Mouse (Mus musculus) heart, adult 2 months (tissue): ENCODE measurements at regions not wholly inside any gene's neighbourhood (a gene's known extent, or its start where the extent isn't known, plus 50 kb on each side); places are given as distances from the start of the nearest gene placed in this dataset.
A peak's percentile ranks its signal among the peaks of the same experiment; 100 is the strongest.

ENCODE experiments used
- DNase-seq, 2 experiments: peaks; one replicate each; pipeline ENCODE4 v3.0.0; 2021
- H3K27ac ChIP-seq: fragments of 200-600 bp; 2 replicates; pipeline ENCODE4 v1.8.1; 2022
- H3K27me3 ChIP-seq: fragments of 200-500 bp; 2 replicates; pipeline ENCODE4 v1.6.1; 2012; ENCODE audit warnings: mild to moderate bottlenecking, low read length, inconsistent platforms, mixed read lengths; ENCODE audit not compliant: control insufficient read depth, insufficient read depth
- H3K36me3 ChIP-seq: fragments of 200-500 bp; 2 replicates; pipeline ENCODE4 v1.6.1; 2012; ENCODE audit warnings: low read length, inconsistent platforms; ENCODE audit not compliant: control insufficient read depth, insufficient read depth
- H3K4me1 ChIP-seq: fragments of 200-500 bp; 2 replicates; pipeline ENCODE4 v1.6.1; 2011; ENCODE audit warnings: low read length; ENCODE audit not compliant: control insufficient read depth, insufficient read depth
- H3K4me3 ChIP-seq: fragments of 200-600 bp; 2 replicates; pipeline ENCODE4 v1.8.1; 2022
- H3K79me2 ChIP-seq: fragments of 200-500 bp; replicated peaks from 2 replicates; pipeline ENCODE4 v1.6.1; 2012; ENCODE audit warnings: mild to moderate bottlenecking, inconsistent platforms, low read length, moderate library complexity, mixed read lengths; ENCODE audit not compliant: control insufficient read depth, insufficient read depth
- H3K9ac ChIP-seq: fragments of 200-500 bp; 2 replicates; pipeline ENCODE4 v1.6.1; 2012; ENCODE audit warnings: low read depth, mild to moderate bottlenecking, control low read depth, inconsistent platforms, low read length, mixed read lengths
- CTCF ChIP-seq: fragments of 200-600 bp; IDR thresholded peaks from 2 replicates; pipeline ENCODE4 v1.8.1; 2022; ENCODE audit warnings: antibody characterized with exemption, mild to moderate bottlenecking, moderate library complexity
- EP300 ChIP-seq: fragments of 200-500 bp; IDR thresholded peaks from 2 replicates; pipeline ENCODE4 v1.6.1; 2011; ENCODE audit warnings: low read depth, low read length, control low read depth; ENCODE audit not compliant: insufficient read depth
- POLR2A ChIP-seq: fragments of 200-500 bp; IDR thresholded peaks from 2 replicates; pipeline ENCODE4 v1.6.1; 2011; ENCODE audit warnings: mild to moderate bottlenecking, low read depth, low read length, control low read depth; ENCODE audit not compliant: insufficient read depth
- WGBS: fragments of 180-500 bp; shearing (Covaris S2); methylation state at CpG from one replicate; pipeline ENCODE4 v1.1.7; 2018; 5-methylcytosine and 5-hydroxymethylcytosine counted together
- intact Hi-C: fragments of 180-260 bp; cut with DNase I; formaldehyde crosslinking; loops from one replicate; pipeline ENCODE4 v1.15.1; 2025

DNA sequence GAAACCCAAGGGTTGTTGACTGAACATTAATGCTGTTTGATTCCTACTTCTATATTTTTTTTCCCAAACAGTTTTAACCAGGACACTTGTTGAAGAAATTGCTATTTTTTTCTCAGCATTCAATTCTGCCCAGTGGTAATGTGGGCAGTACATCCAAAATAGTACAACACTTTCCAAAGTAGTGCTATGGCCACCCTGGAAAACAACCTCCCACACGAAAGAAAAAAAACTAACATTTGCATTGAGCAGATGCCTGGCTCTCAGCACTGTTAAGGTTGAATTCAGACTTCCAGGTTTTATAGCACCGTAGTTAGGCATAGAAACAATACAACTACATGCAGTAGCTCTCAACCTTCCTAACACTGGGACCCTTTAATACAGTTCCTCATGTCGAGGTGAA, 167.1 kb upstream of the Nfe2l3 start:
- Histone ChIP-seq H3K4me3 (no peak overlapping the region), H3K27me3 (peaks cover 3% of the 10 kb centered on the region; the same call in 1 of the 2 replicates), H3K79me2 (no peaks in the 10 kb centered on the region), H3K36me3 (no peaks in the 10 kb centered on the region), H3K27ac (no peak overlapping the region), H3K4me1 (no peaks in the 10 kb centered on the region; the same call in 1 of the 2 replicates), H3K9ac (no peak overlapping the region)
- WGBS: 78% methylated on average over 3 of the region's 3 CpGs
- TF ChIP-seq EP300: no peak
- TF ChIP-seq POLR2A: no peak
- no peak for TF ChIP-seq CTCF
- DNase-seq: no peak
- intact Hi-C loops: loop anchor here (5.0 kb wide), 2 partner anchors 48 to 67 kb away; no protein-coding TSS in a partner anchor

GRCm38 (mm10) chr6:51266721-51267120, 165.7 kb upstream of the Nfe2l3 start:
- intact Hi-C loops: loop anchor here (5.0 kb wide), 2 partner anchors 49 to 66 kb away; no protein-coding TSS in a partner anchor

DNA sequence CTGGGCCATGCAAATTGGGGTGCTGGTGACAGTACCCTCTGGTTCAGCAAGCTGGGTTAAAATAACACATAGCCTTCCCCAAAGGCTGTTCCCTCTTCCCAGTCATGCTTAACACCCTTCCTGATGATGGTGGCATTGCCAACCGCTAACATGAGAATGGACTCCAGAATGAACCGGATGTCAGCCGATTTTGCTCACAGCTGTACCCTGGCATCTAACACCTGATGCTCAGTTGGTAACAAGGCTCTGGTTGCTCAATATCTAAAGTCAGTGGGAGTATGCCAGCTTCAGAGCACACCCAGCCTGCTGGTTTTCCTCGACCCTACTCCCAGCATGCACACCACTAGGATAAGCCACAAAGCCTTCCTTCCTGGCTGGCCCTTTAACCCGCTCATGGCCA, 164.6 kb upstream of the Nfe2l3 start:
- H3K9ac ChIP-seq: no peak overlapping the region
- H3K36me3 ChIP-seq: no peaks in the 10 kb centered on the region
- 70% methylated on average over 5 of the region's 5 CpGs for WGBS
- no peak for DNase-seq
- H3K79me2 ChIP-seq: no peaks in the 10 kb centered on the region
- no peaks in the 10 kb centered on the region; the same call in 1 of the 2 replicates for H3K4me1 ChIP-seq
- H3K4me3 ChIP-seq: no peak overlapping the region
- TF ChIP-seq POLR2A: no peak
- intact Hi-C loops: loop anchor here (5.0 kb wide), 2 partner anchors 51 to 64 kb away; no protein-coding TSS in a partner anchor
- no peak overlapping the region for H3K27ac ChIP-seq
- H3K27me3 ChIP-seq: peaks cover 2% of the 10 kb centered on the region; the same call in 1 of the 2 replicates

More at GRCm38 (mm10) chr6:51266721-51267120, 165.7 kb upstream of the Nfe2l3 start:
- no peaks in the 10 kb centered on the region for H3K36me3 ChIP-seq
- no peaks in the 10 kb centered on the region for H3K79me2 ChIP-seq
- H3K9ac ChIP-seq: no peak overlapping the region
- H3K27ac ChIP-seq: no peak overlapping the region
- peaks cover 3% of the 10 kb centered on the region; the same call in 1 of the 2 replicates for H3K27me3 ChIP-seq
- no peaks in the 10 kb centered on the region; the same call in 1 of the 2 replicates for H3K4me1 ChIP-seq
- 86% methylated on average over 6 of the region's 6 CpGs for WGBS
- H3K4me3 ChIP-seq: no peak overlapping the region
- DNase-seq: no peak
- no peak for TF ChIP-seq CTCF
- TF ChIP-seq EP300: no peak
- no peak for TF ChIP-seq POLR2A

GRCm38 (mm10) chr6:51268931-51269330, 163.5 kb upstream of the Nfe2l3 start:
- WGBS: 79% methylated on average over 5 of the region's 5 CpGs
- Histone ChIP-seq H3K4me1 (no peaks in the 10 kb centered on the region; the same call in 1 of the 2 replicates), H3K27ac (no peak overlapping the region), H3K9ac (no peak overlapping the region), H3K79me2 (no peaks in the 10 kb centered on the region), H3K4me3 (no peak overlapping the region), H3K27me3 (no peaks in the 10 kb centered on the region), H3K36me3 (no peaks in the 10 kb centered on the region)
- TF ChIP-seq CTCF (no peak), POLR2A (no peak), EP300 (no peak)
- intact Hi-C loops: loop anchor here (5.0 kb wide), 2 partner anchors 52 to 63 kb away; no protein-coding TSS in a partner anchor
- no peak for DNase-seq

DNA sequence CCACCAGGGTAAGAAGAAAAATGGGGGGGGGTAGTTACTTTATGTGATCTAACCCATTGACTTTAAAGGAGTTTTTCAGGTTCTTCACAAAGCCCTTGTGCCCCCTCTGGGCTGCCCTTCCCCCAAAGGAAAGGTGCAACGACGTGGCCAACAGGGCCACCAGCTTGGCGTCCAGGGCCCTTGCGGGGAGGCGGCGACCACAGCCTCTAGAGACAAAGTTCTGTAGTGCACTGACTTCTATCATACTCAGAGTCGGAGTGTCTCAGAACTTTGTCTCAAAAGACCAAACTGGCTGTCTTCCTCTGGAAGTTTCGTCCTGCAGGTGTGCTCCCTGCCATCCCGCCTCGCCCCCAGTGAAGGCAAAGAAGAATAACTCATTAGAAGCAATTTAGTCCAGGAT, 162.9 kb upstream of the Nfe2l3 start:
- Histone ChIP-seq H3K27me3 (no peaks in the 10 kb centered on the region), H3K36me3 (no peaks in the 10 kb centered on the region), H3K27ac (no peak overlapping the region), H3K4me3 (peak overlapping the region; percentile 64), H3K9ac (no peak overlapping the region), H3K4me1 (no peaks in the 10 kb centered on the region; the same call in 1 of the 2 replicates), H3K79me2 (no peaks in the 10 kb centered on the region)
- intact Hi-C loops: loop anchor here (5.0 to 10.0 kb wide), 3 partner anchors 52 to 95 kb away; no protein-coding TSS in a partner anchor
- DNase-seq: no peak
- 28% methylated on average over 10 of the region's 10 CpGs for WGBS
- TF ChIP-seq POLR2A (no peak), EP300 (no peak), CTCF (no peak)

DNA sequence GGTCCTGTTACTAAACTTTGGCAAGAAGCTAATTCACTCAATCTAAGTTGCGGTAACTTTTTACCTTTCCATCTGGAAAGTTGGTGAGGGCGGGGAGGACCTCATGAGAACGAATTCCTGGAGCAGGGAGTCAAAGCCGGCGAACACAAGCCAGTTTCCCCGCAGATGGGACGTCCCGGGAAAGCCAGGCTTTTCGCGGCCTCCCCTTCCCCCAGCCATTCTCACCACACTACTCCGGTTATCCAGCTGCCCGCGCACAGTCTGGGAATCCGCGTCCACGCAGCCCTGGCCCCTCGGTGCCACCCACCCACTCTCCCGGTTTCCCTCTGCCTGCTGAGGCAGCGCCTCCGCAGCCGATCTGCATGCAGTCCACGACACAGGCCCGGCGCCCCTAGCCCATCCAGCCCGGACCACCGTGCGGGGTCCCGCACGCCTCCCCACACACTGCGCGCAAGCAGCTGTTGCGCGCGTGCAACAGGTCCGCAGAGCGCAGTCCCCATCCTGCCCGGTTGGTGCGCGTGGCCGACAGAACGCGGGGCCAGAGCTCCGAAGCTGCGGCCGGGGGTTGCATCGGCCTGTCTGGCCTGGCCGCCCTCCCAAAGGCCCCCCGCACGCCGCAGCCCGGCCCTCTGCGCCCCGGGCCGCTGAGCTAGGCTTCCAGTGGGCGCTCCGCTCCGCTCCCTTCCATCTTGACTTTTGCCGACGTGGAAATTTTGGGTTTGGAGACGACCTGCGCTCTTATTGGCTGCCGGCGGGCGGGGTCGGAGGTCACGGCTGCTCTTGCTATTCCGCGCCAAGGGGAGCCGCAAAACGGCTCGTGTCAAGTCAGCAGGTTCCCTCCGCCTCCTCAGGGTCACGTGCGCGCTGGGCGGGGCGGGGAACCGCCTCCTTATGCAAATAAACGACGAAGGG, 162.0 kb upstream of the Nfe2l3 start:
- 1% methylated on average over 80 of the region's 80 CpGs for WGBS
- H3K79me2 ChIP-seq: no peaks in the 10 kb centered on the region
- H3K4me1 ChIP-seq: no peaks in the 10 kb centered on the region; the same call in 1 of the 2 replicates
- peak overlapping the region; percentile 70 for H3K9ac ChIP-seq
- no peaks in the 10 kb centered on the region for H3K36me3 ChIP-seq
- H3K27me3 ChIP-seq: no peaks in the 10 kb centered on the region
- intact Hi-C loops: loop anchor here (10.0 kb wide), 1 partner anchor 94 kb away; no protein-coding TSS in a partner anchor
- peak overlapping the region; percentile 36; the same call in 1 of the 2 replicates for H3K27ac ChIP-seq
- peak; percentile 79 to 86 for DNase-seq
- TF ChIP-seq CTCF: peak; percentile 24; the same call in 1 of the 2 replicates
- TF ChIP-seq EP300: no peak
- H3K4me3 ChIP-seq: peak overlapping the region; percentile 64
